Mouse (Mus musculus): ENCODE results near the gene Vps51.

Vps51 gene

DNA sequence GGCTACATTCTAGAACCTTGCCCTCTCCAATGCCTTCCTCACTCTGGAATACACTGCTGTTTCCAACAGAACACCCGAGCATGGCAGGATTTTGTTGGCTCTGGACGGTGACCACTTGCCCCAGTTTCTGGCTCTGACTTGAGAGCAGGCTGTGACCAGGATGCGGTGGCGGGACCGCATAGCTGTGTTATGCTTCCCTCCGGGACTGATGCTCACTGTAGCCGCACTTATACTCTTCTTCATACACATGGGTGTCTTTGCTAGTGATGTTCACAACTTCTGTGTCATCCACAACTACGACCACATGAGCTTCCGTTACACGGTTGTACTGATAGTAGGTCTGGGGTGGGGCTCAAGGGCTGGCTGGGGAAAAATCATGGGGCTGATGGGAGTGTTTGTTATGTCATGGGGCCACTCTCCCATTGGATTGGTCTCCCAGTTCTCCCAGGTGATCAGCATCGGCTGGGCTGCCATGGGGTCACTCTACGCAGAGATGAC is 3.0 kb upstream of the Vps51 start, which contains the start of gene Tmem262:
Gene Tmem262 (plus strand): TSS at position 51 of the 498 bp plus-strand sequence.
- DNase-seq (ENCODE audit: low spot score), result no peak

DNA sequence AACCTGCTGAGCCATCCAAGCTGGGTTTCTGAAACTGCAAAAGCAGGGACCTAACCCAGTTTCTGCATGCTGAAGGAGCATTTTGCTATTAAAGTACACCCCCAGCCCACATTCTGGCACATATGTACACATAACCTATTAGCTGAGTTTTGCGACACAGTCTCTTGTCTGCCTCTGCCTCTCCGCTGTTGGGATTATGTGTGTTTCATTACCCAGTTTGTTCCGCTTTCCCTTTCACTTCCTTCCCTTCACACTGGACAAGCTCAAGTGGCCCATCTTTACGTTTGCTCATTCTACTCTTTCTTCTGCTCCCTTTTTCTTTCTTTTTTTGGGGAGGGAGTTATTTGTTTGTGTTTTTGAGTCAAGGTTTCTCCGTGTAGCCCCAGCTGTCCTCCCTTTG is 3.1 kb downstream of the Vps51 start:
- DNase-seq (ENCODE audit: low spot score), result no peak

DNA sequence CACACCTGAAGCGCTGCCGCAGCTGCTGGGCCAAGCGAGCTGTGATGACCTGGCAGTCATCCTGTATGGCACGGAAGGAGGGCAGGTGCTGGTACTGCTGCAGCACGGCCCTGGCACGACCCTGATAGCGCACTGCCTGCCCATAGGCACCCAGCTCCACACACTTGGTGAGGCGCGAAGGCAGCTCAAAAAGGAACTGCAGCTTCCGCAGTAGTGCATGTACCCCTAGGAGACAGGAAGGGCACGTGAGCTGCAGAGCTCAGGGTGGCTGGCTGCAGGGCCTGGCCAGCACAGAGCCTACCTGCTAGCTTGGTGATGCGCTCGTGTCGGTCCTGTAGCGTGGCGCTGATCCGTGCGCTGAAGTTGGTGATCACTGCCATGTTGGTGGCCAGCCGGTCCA is 5.8 kb downstream of the Vps51 start:
- DNase-seq (ENCODE audit: low spot score), result no peak

DNA sequence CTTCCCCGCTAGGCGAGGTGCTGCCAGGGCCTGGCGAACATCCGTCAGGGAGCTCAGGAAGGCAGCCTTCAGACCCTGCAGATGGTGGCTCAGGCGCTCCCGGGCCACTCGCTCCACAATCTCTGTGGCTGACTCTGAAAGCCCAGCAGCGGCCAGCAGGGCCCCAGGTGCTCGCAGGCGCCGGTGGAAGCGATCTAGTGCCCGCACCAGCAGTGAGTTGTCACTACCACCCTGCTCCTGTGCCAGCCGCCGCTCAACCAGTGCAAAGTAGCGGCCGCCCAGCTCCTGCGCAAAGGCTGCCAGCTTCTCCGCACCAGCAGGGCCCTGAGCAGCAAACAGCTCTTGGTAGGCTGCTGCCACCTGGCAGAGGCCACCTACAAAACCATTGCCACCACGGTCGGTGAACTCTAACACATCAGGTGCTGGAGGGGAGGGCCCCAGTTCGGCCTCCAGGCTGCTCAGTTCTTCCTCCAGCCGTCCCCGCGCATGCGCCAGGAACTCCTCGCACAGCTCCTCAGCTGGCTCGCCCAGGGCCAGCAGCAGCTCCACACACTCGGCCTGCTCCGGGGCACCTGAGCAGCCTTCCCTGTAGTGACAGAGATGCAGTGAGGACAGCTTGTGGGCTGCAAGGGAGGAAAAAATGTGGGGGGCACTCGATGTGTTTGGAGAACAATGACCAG is 6.3 kb downstream of the Vps51 start:
- no peak for DNase-seq (ENCODE audit: low spot score)

DNA sequence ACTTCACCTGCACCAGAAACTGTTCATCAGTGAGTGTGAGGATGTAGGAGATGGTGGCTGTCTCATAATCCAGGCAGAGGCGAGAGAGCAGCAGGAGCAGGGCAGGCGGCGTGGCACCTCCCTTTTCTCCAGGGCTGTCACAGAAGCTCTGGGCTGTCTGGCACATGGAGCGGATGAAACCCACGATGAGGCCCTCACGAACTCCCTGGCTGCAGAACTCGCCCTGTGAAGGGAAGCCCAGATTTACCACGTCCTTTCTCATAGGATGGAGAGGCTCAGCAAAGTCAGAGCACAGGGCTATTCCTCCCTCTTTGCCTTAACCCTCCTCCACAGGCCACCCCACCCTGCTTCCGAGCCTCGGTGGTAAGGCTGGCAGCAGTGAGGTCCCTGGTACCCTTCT is 7.2 kb downstream of the Vps51 start:
- no peak for DNase-seq (ENCODE audit: low spot score)

DNA sequence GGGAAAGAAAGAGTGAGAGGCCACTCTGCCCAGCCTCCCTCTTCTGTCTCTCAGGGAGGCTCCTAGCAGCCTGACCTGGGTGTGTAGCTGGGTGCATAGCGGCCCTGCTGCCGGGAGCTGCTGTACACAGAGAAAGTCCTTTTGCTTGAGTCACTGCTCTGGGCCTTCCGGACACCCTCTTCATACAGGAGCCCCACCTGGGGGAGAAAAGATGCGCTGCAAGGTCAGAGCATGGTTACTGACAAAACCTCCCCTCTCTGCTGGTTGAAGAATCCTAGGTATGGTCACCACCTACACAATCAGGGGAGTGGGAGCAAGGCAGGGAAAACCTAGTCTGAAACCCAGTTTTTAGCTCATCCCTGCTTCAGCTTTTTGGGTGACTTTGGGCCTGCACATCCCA is 8.1 kb downstream of the Vps51 start:
- no peak for DNase-seq (ENCODE audit: low spot score)

DNA sequence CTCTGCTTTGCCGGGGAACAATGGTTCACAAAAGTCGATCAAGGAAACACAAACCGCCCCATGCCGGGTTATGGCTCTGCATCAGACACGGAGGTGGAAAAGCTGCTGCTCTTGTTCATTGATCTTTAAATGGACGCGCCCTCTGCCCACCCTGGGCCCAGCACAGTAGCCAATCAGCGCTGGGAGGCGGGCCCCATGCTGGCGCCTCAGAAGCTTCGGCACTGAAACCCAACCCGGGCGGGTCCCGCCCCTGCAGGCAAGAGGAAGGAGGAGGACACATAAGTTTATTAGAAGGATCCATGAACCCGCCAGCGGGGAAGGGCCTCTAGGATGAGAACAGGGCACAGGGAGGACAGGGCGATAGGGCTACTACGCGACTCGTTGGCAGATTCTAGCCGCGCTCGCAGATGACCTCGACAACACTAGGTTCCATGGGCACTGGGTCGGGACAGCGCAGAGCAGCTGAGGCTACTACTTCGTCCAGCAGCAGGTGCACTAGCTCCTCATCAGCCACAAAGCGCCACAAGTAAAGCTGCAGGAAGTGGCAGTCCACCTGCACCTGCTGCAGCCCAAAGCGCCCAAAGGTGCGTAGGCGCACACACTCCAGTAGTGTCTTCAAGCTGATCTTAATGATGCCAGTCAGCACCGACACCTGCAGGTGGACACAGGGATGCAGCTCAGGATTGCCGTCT is 9.2 kb downstream of the Vps51 start, which contains the start of gene Tm7sf2:
Gene Tm7sf2 (minus strand): TSS at position 650 of the 692 bp plus-strand sequence.
- peak; percentile 91 for DNase-seq (ENCODE audit: low spot score)

DNA sequence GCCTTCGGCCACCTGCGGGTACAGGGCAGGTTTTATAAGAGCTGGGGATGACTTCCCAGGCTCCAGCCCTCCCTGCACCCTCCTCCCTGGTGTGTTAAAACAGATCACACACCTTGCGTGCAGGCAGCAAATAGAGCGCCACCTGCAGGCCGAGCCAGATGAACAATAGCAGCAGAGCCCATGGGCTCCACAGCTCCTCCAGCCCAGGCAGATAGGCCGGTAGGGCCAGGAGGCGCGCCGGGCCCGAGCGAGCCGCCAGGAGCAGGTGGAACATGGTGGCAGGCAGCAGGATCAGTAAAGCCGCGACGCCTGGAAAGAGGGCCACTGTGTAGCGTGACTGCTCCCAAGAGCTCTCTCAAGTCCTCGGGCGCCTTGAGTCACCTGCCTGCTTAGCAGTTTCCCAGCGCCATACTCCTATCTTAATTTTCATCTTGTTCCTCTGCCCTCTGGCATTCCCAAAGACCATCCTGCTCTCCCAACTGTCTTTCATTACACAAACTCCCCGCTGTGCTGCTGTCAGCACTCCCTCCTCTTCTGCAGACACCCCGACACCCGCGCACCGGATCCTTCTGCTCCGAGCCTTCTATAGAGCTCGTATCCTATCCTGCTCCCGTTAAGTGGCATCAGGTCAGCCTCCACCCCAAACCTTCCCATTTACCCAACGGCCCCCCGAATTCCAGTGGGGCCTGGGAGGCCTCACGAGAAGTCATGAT is 9.9 kb downstream of the Vps51 start:
- DNase-seq (ENCODE audit: low spot score), result peak; percentile 84

DNA sequence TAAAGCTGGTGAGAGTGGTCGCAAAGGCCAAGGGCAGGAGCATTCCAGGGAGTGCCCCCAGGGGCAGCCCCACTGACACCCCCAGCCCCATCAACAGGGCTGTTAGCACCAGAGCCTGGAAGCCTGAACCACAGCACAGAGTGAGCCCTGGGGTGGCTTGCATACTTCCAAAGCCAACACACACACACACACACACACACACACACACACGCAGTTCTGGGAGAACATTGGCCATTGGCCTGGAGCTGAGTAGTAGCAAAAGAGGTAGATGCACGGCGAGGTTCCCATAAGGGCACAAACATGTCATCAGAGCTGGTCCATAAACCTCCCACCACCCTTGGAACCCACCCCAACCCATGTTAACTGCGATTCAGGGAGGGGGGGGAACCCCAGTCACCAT is 10.5 kb downstream of the Vps51 start:
- DNase-seq (ENCODE audit: low spot score), result no peak

DNA sequence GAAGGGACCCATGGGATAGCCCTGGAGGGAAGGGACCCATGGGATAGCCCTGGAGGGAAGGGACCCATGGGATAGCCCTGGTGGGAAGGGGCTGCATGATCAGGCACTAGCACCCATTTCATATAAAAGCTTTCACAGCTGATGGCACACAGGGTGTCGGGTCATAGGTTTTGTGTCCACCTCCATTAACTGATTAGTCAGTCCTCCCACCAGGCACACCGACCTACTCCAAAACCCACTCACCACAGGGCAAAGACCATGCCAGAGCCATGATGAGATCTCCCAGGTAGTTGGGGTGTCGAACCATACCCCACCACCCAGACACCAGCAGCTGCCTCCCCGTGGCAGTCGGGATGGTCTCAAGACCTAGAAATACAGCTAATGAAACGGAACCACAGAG is 13.9 kb downstream of the Vps51 start:
- no peak for DNase-seq (ENCODE audit: low spot score)

DNA sequence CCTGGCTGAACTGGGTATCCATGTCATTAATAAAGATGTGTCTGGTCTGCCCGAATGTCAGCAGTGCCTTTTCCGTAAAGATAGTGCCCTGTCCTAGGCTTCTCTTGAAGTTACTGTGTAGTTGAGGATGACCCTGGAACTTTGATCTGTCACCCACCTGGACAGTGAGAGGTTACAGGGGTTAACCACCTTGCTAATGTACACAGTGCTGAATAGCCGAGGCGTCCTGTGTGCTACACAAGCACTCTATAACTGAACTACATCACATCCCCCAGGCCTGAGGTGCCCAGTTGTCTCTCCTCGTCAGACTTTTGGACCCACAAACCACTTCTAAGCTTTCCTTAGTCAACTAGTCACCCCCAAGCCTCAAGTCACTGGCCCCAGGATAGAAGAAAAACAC is 14.6 kb downstream of the Vps51 start:
- no peak for DNase-seq (ENCODE audit: low spot score)

DNA sequence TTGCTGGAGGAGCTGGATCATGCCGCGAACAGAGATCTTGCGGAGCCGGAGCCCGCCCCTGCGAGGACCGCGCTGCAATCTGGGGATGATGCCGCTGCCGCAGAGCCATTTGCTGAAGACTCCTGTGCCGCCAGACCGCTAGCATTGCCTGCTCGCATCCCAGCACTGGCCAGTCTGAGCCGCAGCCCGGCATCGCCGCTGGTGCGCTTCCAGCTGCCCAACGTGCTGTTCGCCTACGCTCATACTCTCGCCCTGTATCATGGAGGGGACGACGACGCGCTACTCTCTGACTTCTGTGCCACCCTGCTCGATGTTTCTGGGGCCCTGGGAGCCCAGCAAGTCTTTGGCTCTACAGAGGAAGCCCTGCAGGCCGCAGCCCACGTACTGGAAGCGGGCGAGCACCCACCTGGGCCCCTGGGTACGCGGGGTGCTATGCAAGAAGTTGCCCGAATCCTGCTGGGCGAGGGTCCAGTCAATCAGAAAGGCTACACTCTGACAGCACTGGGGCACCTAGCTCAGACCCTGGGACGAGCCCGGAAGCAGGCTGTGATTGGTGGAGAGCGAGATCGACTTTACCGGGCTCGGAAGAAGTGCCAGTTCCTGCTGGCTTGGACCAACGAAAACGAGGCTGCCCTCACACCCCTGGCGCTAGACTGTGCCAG is 15.3 kb downstream of the Vps51 start:
- DNase-seq (ENCODE audit: low spot score), result peak; percentile 49

DNA sequence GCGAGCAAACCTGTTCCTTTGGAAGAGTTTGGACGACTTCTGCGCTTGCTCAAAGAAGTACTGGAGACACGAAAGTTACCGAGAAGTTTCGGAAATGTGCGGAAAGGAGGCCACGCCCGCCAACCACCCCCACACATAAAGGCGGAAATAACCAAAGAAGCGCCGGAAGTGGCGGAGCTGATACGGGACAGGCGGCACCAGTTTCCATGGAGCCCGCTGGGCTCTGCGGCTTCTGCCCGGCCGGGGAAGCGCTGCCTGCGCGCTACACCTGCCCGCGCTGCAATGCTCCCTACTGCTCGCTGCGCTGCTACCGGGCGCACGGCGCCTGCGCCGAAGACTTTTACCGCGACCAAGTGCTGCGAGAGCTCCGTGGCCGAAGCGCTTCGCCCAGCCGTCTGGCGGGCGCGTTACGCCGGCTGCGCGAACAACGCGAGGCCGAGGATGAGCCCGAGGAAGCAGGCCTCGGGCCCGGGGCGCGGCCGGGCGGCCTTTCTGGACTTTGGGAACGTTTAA is 16.0 kb downstream of the Vps51 start, which contains the start of gene Znhit2:
Gene Znhit2 (plus strand): TSS at position 172 of the 513 bp plus-strand sequence.
- DNase-seq (ENCODE audit: low spot score), result peak; percentile 96

DNA sequence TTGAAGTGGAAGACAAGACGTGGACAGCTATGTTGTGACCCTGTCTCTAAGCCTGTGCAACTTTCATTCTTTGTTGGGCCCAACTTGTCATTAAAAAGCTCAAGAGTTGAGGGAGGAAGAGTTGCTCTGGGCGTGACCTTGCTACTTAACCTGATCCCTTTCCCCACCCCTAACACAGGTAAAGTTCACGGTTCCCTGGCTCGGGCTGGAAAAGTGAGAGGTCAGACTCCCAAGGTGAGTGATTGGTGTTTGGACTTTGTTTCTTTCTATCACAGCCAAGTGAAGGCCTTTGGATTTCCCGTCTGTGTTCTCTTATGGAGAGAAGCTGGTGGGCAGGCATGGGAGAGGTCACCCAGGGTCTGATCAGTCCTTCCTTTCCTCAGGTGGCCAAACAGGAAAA is 18.1 kb downstream of the Vps51 start:
- no peak for DNase-seq (ENCODE audit: low spot score)

DNA sequence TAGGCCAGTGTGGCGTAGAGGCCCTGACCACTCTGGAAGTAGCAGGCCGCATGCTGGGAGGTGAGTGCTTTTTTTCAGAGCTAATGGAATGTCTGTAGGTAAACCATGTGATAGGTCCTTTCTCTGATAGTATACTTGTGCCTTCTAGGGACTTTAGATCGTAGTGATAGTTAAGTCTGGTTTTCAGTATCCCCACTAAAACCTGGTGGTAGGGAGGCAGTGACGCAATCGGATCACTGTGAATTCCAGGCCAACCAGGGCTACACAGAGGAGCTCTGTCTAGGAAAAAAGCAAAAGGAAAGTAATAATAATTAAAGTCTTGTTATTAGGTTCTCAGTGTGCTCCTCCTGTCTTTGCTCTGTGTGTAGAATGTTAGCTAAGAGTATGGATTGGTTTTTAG is 18.5 kb downstream of the Vps51 start:
- DNase-seq (ENCODE audit: low spot score), result no peak

DNA sequence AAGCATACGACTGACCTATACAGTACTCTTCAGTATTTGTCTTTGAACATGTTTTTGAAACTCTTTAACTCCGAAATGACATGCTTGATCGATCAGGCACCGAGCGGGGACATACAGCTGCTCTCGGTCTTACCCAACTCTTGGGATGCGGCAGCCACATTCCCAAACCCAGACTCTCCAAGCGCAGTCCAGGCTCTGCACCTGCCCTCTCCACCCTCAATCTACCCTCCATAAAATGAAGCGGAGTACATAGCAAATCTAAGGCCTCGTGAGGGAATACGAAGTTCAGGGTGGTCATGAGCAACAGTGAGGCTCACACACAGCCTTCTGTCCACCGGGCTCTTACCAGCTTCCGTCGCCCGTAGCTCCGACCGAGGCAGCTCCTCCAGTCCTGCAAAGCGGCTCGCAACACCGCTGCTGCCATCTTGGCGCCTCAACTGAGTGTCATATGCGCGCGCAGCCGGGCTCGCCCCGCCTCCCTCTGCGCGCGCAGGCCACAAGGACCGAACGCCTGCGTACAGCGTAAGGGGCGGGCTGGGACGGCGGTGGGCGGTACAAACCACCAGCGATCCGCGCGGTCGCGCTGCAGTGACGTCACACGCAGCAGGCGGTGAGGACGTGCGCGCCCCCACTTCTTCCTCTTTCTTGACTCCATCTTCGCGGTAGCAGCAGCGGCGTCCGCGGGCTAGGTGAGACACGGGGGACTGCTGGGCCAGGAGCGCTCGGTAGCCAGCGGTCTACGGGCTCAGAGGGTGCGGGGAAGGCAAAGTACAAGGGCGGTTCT is 19.5 kb downstream of the Vps51 start, which contains the start of the genes Mrpl49 and Fau:
Gene Mrpl49 (minus strand): TSS at position 473 of the 784 bp plus-strand sequence.
Gene Fau (plus strand): TSS at position 532 of the 784 bp plus-strand sequence.
- DNase-seq (ENCODE audit: low spot score), result peak; percentile 99

DNA sequence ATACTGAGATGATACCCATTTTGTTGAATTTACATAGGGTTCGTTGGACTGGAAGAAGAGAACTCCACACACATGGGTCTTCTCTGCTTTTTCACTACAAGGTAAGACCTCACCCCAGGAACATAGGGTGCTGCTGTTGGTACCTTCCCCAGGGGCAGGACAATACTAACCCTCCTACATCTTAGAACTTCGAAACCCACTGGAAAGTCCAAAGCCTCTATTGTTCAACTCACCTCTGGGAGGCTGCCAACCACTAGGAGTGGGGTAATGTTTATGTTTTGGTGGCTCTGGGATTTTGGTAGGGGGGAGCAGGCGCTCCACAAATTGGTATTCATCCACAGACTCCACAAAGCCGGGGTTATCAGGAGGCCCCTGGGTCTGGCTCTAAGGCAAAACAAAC is 20.3 kb downstream of the Vps51 start:
- no peak for DNase-seq (ENCODE audit: low spot score)

DNA sequence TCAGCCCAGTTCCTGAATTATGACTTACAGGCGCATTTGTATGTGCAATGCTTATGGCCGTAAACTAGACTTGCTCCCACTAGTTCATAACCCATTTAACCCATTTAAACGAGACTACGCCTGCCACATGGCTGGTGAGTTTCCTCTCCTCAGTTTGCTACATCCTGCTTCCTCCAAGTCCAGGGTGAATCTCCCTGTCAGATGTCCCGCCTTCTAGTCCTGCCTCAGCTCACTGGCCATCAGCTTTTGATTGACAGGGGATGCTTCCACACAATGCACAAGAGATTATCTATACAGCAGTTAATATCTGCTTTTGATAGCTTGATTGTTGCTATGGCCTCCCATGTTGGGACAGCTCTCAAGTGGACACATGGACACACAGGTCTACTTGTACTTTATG is 22.7 kb downstream of the Vps51 start:
- no peak for DNase-seq (ENCODE audit: low spot score)

DNA sequence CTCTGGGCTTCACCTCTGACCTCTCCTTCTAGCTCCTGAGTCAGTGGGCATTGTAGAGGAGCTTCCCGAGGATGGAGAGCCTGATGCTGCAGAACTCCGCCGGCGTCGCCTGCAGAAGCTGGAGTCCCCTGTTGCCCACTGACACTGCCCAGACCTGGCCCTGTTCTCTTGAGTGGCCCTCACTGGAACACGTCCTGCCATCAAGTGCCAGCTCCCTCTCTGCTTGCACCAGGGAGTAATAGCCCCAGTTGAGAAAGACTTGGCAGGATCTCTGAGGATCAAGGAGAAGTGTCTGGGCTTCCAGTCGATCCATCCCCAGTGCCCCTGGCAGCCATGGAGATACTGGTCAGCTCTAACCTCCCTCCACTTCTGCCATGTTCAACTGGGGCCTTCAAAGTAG is 24.5 kb downstream of the Vps51 start:
- DNase-seq (ENCODE audit: low spot score), result no peak

DNA sequence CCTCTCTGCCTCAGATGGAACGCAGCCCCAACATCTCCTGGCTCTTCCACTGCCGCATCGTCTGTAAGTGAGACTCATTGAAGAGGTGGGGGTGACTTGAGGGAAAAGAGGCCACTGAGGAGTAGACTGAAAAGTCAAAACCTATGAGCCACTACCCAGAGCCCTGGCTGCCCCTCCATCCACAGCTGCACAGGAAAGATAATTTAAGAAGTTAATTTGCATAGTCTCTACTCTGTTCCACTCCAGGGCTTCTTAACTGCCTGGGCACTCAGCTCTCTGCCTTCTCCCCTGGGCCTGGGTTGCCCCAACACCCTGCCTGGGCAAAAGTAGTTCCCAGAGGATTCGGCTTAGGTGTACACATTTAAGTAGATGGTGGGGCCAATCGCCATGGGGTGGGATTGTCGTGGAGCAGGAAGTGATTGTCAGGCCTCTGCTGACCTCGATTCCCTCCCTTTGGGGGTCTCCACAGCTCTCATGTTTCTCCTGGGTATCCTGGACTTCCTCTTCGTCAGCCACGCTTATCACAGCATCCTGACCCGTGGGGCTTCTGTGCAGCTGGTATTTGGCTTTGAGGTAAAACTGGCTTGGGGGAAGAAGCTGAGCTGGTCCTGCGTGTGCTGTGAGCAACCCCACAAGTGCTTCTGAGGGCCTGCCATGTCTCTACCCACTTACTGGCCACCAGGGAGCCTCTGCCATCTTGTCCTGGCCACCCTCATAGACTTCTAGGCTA is 28.2 kb downstream of the Vps51 start:
- DNase-seq (ENCODE audit: low spot score), result no peak

DNA sequence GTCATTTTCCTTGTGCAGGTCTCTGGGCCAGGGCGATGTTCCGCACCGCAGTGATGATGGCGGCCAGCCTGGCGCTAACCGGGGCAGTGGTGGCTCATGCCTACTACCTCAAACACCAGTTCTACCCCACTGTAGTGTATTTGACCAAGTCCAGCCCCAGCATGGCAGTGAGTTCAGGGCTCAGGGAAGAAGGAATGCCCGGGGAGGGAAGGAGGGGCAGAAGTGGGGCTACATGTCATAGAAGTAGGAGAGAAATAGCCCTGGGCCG is 29.2 kb downstream of the Vps51 start:
- no peak for DNase-seq (ENCODE audit: low spot score)
